Mouse (Mus musculus): ENCODE measurements at regions not wholly inside any gene's neighbourhood (a gene's known extent, or its start where the extent isn't known, plus 50 kb on each side); places are given as distances from the start of the nearest gene placed in this dataset.
"Not testable (repeated sequence)": the region's sequence is repeated elsewhere in the genome, so short reads cannot be mapped to it uniquely, and the experiment has no call there.

DNA sequence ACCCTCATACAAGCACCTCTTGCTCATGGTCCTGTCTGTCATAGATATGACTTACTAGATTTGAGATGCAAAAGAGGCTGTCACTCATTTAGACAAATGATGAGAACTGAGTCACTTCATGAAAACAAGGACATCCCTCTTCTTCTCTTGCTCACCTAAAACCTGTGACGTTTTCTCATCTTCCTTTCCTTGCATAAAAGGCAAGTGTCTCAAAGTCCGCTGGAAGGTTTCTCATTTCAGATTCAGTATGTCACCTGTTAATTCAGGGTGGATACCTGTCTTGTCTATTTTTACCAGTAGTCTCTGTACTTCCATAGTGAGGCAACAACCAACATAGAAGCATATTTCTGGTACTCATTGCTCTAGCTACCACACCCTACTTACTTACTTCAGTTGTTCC is 325.6 kb downstream of the Car8 start:
- DNase-seq = no peak

GRCm38 (mm10) chr4:7912675-7913074 is 326.2 kb downstream of the Car8 start:
- no peak for DNase-seq

- DNase-seq = no peak
Observed at GRCm38 (mm10) chr4:7903130-7903529, 335.7 kb downstream of the Car8 start.

DNA sequence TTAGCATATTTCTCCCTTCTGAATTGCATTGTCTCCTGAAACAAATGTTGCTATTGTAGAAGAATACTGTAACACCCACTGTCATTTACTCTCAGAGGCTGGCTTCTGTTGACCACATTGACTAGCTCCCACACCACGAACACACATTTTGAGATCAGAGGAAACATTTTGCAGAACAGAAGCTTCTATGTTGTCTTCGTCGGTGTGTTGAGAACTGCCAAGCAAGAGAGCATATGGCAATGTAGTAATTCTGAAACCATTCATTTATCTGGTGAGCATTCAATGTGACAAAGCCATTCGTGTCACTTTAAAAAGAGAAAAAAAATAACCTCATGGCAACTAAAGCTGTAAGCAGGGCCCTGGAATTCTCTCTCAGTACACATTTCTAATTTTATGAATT is 343.9 kb downstream of the Car8 start:
- no peak for DNase-seq

DNA sequence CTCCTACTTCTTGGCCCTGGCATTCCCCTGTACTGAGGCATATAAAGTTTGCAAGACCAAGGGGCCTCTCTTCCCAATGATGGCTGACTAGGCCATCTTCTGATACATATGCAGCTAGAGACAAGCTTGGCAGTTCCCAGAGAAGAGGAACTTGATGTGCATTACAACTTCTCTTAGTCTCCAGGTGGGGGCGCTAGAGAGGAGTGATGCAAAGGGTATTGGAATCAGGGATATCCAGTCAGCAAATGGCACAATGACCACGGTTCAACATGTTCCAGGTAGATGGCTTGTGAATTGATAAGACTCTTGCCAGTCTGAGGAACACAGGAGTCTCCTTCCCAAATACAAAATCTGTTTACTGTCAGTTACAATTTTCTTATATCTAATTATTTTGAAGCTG is 347.7 kb downstream of the Car8 start:
- peak; percentile 13 for DNase-seq

GRCm38 (mm10) chr4:7854518-7854917 is 384.3 kb downstream of the Car8 start:
- DNase-seq = no peak

DNA sequence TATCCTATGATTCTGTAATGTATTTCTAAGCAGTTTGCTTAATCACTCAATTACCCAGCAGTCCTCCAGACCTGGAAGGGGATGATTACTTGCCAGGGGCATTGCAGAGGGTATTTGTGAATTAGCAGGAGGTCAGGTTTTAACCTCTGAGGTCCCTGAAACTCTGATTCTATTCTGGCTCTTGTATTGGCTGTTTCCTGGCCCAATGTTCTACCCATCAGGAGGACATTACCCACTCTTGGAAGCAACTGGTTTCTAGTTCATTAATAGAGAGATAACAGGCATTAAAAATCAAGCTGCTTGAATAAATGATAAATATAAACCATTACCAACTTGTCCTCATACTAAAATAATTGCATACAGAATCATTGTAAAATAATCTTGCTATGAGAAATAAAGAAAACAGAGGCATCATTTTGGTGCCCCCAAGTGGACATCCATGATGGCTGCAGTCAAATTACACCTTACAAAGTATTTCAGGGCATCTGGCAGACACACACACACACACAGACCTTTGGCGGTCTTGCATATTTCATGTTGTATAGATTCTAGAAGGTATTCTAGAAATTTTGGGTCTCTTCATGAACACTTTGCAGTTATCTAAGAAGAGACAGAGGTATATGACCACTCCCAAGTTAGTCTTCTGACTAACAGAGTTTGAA is 385.6 kb downstream of the Car8 start:
- peak; percentile 60 for DNase-seq

GRCm38 (mm10) chr4:7852006-7852615 is 386.7 kb downstream of the Car8 start:
- no peak for DNase-seq

DNA sequence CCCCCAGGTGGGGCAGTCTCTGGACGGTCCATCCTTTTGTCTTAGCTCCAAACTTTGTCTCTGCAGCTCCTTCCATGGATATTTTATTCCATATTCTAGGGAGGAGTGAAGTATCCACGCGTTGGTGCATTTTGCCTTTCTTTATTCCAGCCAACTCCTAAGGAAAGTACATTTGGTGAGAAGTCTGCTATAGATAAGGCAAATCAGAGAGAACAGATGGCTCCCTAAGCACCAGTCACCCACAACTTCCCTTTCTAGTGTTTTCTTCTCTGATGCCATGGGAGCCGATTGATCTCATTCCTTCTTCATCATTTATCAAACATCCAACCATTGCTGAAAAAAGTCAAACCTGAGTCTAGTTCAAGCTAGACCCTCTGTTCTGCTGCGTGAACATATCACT is 391.4 kb downstream of the Car8 start:
- no peak for DNase-seq

GRCm38 (mm10) chr4:7829126-7829525 is 409.7 kb downstream of the Car8 start:
- no peak for DNase-seq

DNA sequence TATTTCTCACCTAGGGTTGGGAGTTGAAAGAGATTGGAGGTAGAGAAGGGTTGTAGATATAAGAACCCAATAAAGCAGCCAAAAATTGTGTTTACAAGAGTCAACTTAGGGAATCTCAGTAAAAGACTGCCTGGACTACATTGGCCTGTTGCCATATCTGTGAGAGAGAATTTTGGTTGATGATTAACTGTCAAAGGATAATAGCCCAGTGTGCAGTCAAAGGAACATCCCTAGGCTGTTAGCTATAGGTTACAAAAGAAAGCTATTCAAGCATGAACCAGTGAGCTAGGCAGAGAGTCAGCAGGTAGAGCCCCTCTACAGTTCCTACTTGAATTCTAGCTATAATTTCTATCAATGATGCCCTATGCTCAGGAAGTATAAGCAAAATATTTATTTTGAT is 419.0 kb downstream of the Car8 start:
- no peak for DNase-seq

GRCm38 (mm10) chr4:7777761-7778160 is 461.1 kb downstream of the Car8 start:
- not testable (repeated sequence) for DNase-seq

- peak; percentile 9 for DNase-seq
Observed at GRCm38 (mm10) chr4:7755473-7755872, 483.4 kb downstream of the Car8 start.

- DNase-seq = no peak
Observed at GRCm38 (mm10) chr4:7753931-7754330, 484.9 kb downstream of the Car8 start.

- DNase-seq = no peak
Observed at GRCm38 (mm10) chr4:7751208-7751607, 487.6 kb downstream of the Car8 start.

DNA sequence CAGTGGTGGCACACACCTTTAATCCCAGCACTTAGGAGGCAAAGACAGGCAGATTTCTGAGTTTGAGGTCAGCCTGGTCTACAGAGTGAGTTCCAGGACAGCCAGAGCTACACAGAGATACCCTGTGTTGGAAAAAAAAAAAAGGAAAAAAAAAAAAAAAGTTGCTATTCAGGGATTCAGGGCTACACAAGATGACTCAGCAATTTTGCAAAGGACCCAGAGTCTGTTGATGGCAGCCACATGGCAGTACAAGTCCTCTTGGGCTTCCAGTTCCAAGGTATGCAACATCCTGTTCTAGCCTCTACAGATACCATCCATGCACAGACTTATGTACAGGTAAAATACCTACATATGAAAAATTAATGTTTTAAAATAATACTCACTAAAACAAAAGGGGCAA is 515.9 kb downstream of the Car8 start:
- DNase-seq = no peak

- no peak for DNase-seq
Observed at GRCm38 (mm10) chr4:7688516-7688915, 550.3 kb downstream of the Car8 start.

DNA sequence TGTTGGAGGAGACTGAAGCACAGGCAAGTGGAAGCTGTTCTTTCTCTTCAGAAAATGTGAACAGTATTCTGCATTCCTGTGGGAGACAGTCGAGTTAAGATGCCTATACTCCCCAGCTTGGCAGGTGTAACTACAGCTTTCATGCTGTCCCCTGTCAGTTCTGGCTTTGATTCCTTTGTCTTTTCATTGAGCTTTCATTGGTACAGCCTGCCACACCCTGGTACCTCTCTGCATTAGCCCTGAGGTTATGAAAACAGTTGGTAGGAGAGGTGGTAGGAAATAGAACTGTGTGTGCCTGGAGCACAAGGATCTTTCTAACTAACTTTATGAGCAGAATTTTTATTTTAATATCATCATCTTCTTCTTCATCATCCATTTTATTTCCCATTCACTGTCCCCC is 551.6 kb downstream of the Car8 start:
- peak; percentile 49 for DNase-seq

GRCm38 (mm10) chr4:7670795-7671105 is 568.1 kb downstream of the Car8 start:
- no peak for DNase-seq

DNA sequence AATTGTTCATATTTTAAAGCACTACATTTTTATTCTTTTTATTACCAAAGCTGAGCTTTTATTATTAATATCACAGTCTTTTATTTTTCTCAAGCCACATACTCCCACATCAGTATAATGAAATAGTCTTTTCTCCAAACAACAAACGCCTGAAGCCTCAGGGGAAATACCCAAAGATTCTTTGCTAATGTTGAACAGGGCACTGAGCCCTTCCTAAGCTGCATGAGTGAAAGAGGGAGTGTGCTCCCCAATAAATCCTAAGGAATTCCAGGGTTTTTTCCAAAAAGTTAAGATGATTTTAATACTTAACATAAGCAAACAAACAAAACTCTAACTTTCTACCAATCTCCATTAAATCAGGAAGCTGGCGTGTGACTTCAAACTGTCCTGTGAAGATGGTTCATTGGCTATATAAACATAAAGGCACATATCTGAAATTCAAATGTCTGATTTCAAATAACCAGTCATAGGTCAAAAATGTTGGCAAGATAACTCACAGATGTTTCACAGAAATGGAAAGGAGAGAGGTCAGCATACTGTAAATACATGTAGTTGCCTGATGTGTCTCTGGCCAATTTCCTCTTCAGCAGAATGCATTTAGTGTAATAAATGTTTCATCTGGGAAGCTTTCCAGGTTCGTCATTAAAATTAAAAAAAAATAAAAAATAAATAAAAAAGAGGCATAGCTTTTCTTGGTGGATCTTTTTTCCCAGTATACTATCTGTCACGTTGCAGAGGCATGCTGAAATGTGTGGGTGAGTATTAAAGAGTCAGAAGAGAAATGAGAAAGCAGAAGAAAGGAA is 568.6 kb downstream of the Car8 start:
- DNase-seq = no peak

- no peak for DNase-seq
Observed at GRCm38 (mm10) chr4:7666935-7667594, 571.8 kb downstream of the Car8 start.

GRCm38 (mm10) chr4:7642878-7643590 is 595.8 kb downstream of the Car8 start:
- DNase-seq = no peak

All from thymus, postnatal 25 days (tissue).